Mouse (Mus musculus) limb, embryonic 13.5 days (tissue): ENCODE results near the gene Opn3. TPM values are rescaled to one million over a fixed set of nuclear protein-coding genes. Genes with fewer than 3 reads are reported as not detected.

Experiments used
- ATAC-seq: fragments of 200-750 bp; cut with Nextera tagmentation; 2 replicates; pipeline ENCODE4 v1.8.0; 2017; ENCODE audit warnings: low read depth, moderate number of reproducible peaks, moderate TSS enrichment; ENCODE audit not compliant: low FRiP score
- H3K27ac ChIP-seq: fragments of 300-500 bp; sonication (generic); 2 replicates; pipeline ENCODE4 v1.5.1; 2015; ENCODE audit warnings: inconsistent platforms, mild to moderate bottlenecking, moderate library complexity
- H3K27me3 ChIP-seq: fragments of 300-500 bp; sonication (generic); 2 replicates; pipeline ENCODE4 v1.6.1; 2015; ENCODE audit warnings: mild to moderate bottlenecking, inconsistent platforms
- H3K36me3 ChIP-seq: fragments of 300-500 bp; sonication (generic); 2 replicates; pipeline ENCODE4 v1.6.1; 2015; ENCODE audit warnings: inconsistent platforms, mild to moderate bottlenecking, moderate library complexity
- H3K4me1 ChIP-seq: fragments of 300-500 bp; sonication (generic); 2 replicates; pipeline ENCODE4 v1.6.1; 2015; ENCODE audit warnings: inconsistent platforms
- H3K4me2 ChIP-seq: fragments of 300-500 bp; sonication (generic); replicated peaks from 2 replicates; pipeline ENCODE4 v1.6.1; 2015; ENCODE audit warnings: inconsistent platforms, mild to moderate bottlenecking, moderate library complexity
- H3K4me3 ChIP-seq: fragments of 300-500 bp; sonication (generic); 2 replicates; pipeline ENCODE4 v1.5.1; 2015; ENCODE audit warnings: moderate library complexity, mild to moderate bottlenecking, inconsistent platforms
- H3K9ac ChIP-seq: fragments of 300-500 bp; sonication (generic); 2 replicates; pipeline ENCODE4 v1.6.1; 2015; ENCODE audit warnings: mild to moderate bottlenecking, inconsistent platforms
- H3K9me3 ChIP-seq: fragments of 300-500 bp; sonication (generic); 2 replicates; pipeline ENCODE4 v1.6.1; 2016; ENCODE audit warnings: inconsistent platforms
- WGBS: fragments of 180-500 bp; shearing (Covaris S2); methylation state at CpG from one replicate; pipeline ENCODE4 v1.1.7; 2015; 5-methylcytosine and 5-hydroxymethylcytosine counted together
- polyA plus RNA-seq: library from polyadenylated mRNA; unstranded; fragments of >200 nt; fragmentation: Nextera tagmentation; extraction: Ambion mirVana; gene quantifications from 2 replicates; pipeline ENCODE4 v1.2.1, GENCODE M21; 2015

The Opn3 gene
- 5.8 and 6.3 TPM in 2 replicates for polyA plus RNA-seq

DNA sequence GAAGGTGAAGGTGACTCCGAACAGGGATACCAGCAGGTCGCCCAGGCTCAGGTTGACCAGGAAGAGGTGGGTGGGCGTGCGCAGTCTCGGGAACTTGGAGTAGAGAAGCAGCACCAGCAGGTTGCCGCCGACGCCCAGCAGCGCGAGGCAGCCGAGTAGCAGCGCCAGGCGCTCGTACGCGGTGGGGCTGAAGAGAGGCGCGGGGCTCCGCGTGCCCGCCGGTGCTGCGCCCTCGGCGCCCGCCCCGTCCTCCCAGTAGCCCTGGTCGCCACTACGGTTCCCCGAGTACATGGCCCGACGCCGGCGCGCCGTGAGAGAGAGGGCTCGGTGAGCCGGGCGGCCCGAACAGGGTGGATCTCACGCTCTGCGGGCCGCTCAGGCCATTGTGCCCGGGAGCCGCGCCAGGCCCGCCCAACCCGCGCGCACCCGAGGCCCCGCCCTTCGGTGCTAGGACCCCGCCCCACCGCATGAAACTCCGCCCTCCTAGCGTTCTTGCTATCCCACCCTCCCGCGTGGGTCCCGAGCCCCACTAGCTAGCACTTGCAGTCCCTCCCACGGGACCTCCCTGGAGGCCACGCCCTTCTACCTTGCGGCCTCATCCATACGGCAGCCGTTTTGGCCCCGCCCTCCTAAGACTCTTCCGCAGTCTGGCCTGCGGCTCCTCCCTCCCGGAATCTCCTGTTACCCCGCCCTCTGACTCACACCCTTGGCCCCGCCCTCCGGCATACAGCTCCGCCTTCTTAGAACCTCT lies at the start of gene Opn3, which contains the start of gene Chml:
Gene Opn3, minus strand, starts transcription at position 531 of the 751 bp plus-strand sequence.
Gene Chml, minus strand, starts transcription at position 656 of the 751 bp plus-strand sequence.
- ATAC-seq: peak; percentile 98
- Histone ChIP-seq H3K27me3 (no peaks in the 10 kb centered on the region), H3K36me3 (peaks cover 9% of the 10 kb centered on the region), H3K4me3 (peak within 1 kb of the TSS; percentile 76), H3K9me3 (no peaks in the 10 kb centered on the region), H3K4me1 (peaks cover 14% of the 10 kb centered on the region), H3K4me2 (peak within 1 kb of the TSS; percentile 85), H3K27ac (peak within 1 kb of the TSS; percentile 76), H3K9ac (peak within 1 kb of the TSS; percentile 84)
- WGBS: under 1% methylated on average over 55 of the region's 73 CpGs

DNA sequence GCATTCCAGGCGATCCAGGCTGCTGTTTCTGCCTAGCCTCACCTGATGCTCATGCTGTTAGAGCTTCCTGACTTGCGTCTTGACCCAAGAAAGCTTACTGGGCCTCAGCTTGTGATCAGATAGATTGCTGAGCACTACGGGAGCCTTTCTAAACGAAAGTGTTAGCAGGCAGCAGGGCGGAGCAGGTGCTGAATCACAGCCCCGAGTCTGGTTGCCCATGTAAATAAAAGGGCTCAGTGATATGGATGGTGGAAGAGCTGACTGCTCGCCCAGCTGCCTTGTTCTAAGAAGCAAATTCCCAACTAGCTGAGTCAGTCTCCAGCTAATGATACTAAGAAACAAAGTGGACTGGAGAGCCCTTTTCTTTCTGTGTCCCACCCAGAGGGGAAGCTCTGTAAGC lies 33.2 kb upstream of the Opn3 start:
- no peak overlapping the region for H3K27ac ChIP-seq
- no peaks in the 10 kb centered on the region for H3K9me3 ChIP-seq
- H3K4me1 ChIP-seq: 0 out of 2 replicates have a peak, but pooled peaks cover 3% of the 10 kb centered on the region
- H3K4me2 ChIP-seq: no peak overlapping the region
- no peak overlapping the region for H3K4me3 ChIP-seq
- H3K9ac ChIP-seq: no peak overlapping the region
- H3K27me3 ChIP-seq: no peaks in the 10 kb centered on the region
- WGBS: 35% methylated on average over 7 of the region's 7 CpGs
- H3K36me3 ChIP-seq: no peaks in the 10 kb centered on the region
- no peak for ATAC-seq

DNA sequence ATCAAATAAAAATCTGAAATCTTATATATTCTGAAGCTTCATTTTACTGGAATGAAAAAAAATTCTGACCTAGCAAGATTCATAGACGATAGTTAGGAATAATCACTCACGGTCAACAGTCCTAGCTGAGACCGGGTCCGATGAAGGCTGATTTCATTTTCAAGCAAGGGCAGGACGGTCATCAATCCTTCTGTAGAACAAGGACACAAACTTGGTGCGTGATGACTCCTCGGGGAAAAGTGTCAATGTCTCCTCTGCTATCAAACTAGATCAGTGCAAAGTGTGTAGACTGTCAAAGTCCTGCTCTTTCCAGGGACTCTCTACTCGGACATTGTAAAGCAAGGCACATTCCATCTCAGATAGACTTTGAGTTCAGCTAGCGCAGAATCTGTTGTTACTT lies 24.3 kb upstream of the Opn3 start:
- Histone ChIP-seq H3K9me3 (no peaks in the 10 kb centered on the region), H3K27ac (no peak overlapping the region), H3K27me3 (no peaks in the 10 kb centered on the region), H3K4me3 (no peak overlapping the region), H3K36me3 (no peaks in the 10 kb centered on the region), H3K4me2 (no peak overlapping the region), H3K9ac (no peak overlapping the region), H3K4me1 (no peaks in the 10 kb centered on the region)
- no peak for ATAC-seq
- WGBS: 90% methylated on average over 9 of the region's 9 CpGs

GRCm38 (mm10) chr1:175712338-175712909 lies 19.8 kb upstream of the Opn3 start:
- H3K4me2 ChIP-seq: no peak overlapping the region
- no peaks in the 10 kb centered on the region for H3K36me3 ChIP-seq
- no peaks in the 10 kb centered on the region for H3K4me1 ChIP-seq
- no peaks in the 10 kb centered on the region for H3K9me3 ChIP-seq
- no peak overlapping the region for H3K4me3 ChIP-seq
- ATAC-seq: no peak
- 74% methylated on average over 11 of the region's 11 CpGs for WGBS
- H3K27me3 ChIP-seq: no peaks in the 10 kb centered on the region
- no peak overlapping the region for H3K27ac ChIP-seq
- H3K9ac ChIP-seq: no peak overlapping the region

DNA sequence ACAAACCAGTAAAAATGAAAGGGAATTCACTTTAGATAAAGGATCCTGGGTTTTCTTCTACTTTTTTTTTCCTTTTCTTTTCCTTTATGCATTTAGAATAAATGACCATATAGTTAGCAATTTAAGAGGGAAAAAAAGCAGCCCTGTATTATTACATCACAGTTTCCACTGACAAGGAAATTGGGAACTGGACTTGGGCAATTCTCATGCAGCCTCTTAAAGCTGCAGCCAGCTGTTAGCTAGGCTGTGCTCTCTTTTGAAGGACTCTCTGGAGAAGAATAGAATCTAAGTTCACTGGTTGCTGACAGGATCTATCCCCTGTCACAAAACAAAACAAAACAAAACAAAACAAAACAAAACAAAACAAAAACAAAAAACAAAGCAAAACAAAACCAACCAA lies 15.4 kb upstream of the Opn3 start:
- 0 out of 2 replicates have a peak, but pooled peaks have one; percentile 36 for ATAC-seq
- H3K9me3 ChIP-seq: no peaks in the 10 kb centered on the region
- no peaks in the 10 kb centered on the region for H3K36me3 ChIP-seq
- H3K4me2 ChIP-seq: no peak overlapping the region
- H3K27me3 ChIP-seq: no peaks in the 10 kb centered on the region
- H3K4me1 ChIP-seq: no peaks in the 10 kb centered on the region
- no peak overlapping the region for H3K27ac ChIP-seq
- no peak overlapping the region for H3K9ac ChIP-seq
- no peak overlapping the region for H3K4me3 ChIP-seq

DNA sequence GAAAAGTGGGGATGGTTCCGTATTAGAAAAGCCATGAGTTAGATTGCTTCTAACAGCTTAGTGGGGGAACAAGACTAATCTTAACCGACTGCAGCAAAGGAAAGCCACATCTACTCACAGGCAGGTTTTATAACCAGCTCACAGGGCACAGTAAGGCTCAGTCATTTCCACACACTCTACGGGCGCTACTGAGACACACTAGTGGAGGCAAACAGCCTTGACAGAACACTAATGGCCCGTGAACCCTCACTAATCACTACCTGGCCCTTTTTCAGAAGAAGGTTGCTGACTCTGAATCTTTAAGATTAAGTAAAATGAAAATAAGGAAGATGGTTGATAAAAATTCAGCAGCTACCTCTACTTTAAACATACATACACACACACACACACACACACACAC lies 15.0 kb upstream of the Opn3 start:
- Histone ChIP-seq H3K27ac (no peak overlapping the region), H3K27me3 (no peaks in the 10 kb centered on the region), H3K36me3 (no peaks in the 10 kb centered on the region), H3K4me1 (no peaks in the 10 kb centered on the region), H3K4me3 (no peak overlapping the region), H3K9me3 (no peaks in the 10 kb centered on the region), H3K4me2 (no peak overlapping the region), H3K9ac (no peak overlapping the region)
- ATAC-seq: no peak
- 44% methylated on average over 5 of the region's 5 CpGs for WGBS

- Histone ChIP-seq H3K4me1 (no peaks in the 10 kb centered on the region), H3K4me3 (no peak overlapping the region), H3K9ac (no peak overlapping the region), H3K27me3 (no peaks in the 10 kb centered on the region), H3K9me3 (no peaks in the 10 kb centered on the region), H3K36me3 (no peaks in the 10 kb centered on the region), H3K27ac (no peak overlapping the region), H3K4me2 (no peak overlapping the region)
- no peak for ATAC-seq
- WGBS: 68% methylated on average over 4 of the region's 4 CpGs
Observed at GRCm38 (mm10) chr1:175701145-175701544, 8.6 kb upstream of the Opn3 start.

GRCm38 (mm10) chr1:175699796-175700195 lies 7.2 kb upstream of the Opn3 start:
- Histone ChIP-seq H3K4me1 (no peaks in the 10 kb centered on the region), H3K9ac (no peak overlapping the region), H3K4me3 (no peak overlapping the region), H3K4me2 (no peak overlapping the region), H3K27ac (no peak overlapping the region), H3K27me3 (no peaks in the 10 kb centered on the region), H3K36me3 (no peaks in the 10 kb centered on the region), H3K9me3 (no peaks in the 10 kb centered on the region)
- peak; percentile 24; the same call in 1 of the 2 replicates for ATAC-seq
- 21% methylated on average over 4 of the region's 4 CpGs for WGBS

DNA sequence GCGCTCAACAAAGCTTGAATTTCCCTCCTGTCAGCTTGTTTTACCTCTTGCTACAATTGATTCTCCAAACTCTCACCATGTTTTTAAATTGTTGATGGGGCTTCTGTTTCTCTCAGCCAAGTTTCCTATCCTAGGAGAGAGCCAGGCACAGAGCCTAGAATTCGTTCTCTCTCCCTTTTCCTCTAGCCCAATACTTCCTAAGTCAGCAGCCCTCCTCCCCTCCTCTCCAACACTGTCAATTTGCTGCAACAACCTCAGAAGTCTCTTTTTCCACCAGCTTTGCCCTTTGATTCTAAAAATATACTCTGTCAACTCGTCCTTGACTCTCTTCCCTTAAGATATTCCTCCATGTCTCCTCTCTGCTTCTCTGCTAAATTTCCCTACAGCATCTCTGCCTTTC lies 6.8 kb upstream of the Opn3 start:
- Histone ChIP-seq H3K4me1 (no peaks in the 10 kb centered on the region), H3K27me3 (no peaks in the 10 kb centered on the region), H3K27ac (no peak overlapping the region), H3K36me3 (no peaks in the 10 kb centered on the region), H3K4me2 (no peak overlapping the region), H3K9ac (no peak overlapping the region), H3K4me3 (no peak overlapping the region), H3K9me3 (no peaks in the 10 kb centered on the region)
- no peak for ATAC-seq
- 55% methylated on average over 3 of the region's 3 CpGs for WGBS

- Histone ChIP-seq H3K4me3 (no peak within 1 kb of the TSS), H3K9ac (no peak within 1 kb of the TSS), H3K36me3 (no peaks in the 10 kb centered on the region), H3K27ac (no peak within 1 kb of the TSS), H3K4me2 (no peak within 1 kb of the TSS), H3K27me3 (no peaks in the 10 kb centered on the region), H3K9me3 (no peaks in the 10 kb centered on the region), H3K4me1 (no peaks in the 10 kb centered on the region)
- 86% methylated on average over 1 of the region's 1 CpGs for WGBS
- no peak for ATAC-seq
Observed at GRCm38 (mm10) chr1:175698293-175698692, 5.7 kb upstream of the Opn3 start, which contains the start of gene Wdr64. Wdr64 (plus strand) TSS chr1:175698593.

- Histone ChIP-seq H3K4me2 (peak overlapping the region; percentile 63), H3K36me3 (no peaks in the 10 kb centered on the region), H3K4me1 (peaks cover 14% of the 10 kb centered on the region), H3K27ac (no peak overlapping the region), H3K9ac (peak overlapping the region; percentile 51; the same call in 1 of the 2 replicates), H3K4me3 (peak overlapping the region; percentile 76), H3K9me3 (no peaks in the 10 kb centered on the region), H3K27me3 (no peaks in the 10 kb centered on the region)
- ATAC-seq: no peak
- WGBS: 39% methylated on average over 12 of the region's 12 CpGs
Observed at GRCm38 (mm10) chr1:175693429-175693960, 919 bp upstream of the Opn3 start.

- no peak overlapping the region for H3K27ac ChIP-seq
- ATAC-seq: no peak
- H3K9ac ChIP-seq: peak overlapping the region; percentile 51; the same call in 1 of the 2 replicates
Observed at GRCm38 (mm10) chr1:175692997-175693361, 403 bp upstream of the Opn3 start.

More at GRCm38 (mm10) chr1:175692997-175693361, 403 bp upstream of the Opn3 start:
- Histone ChIP-seq H3K9me3 (no peaks in the 10 kb centered on the region), H3K36me3 (peaks cover 4% of the 10 kb centered on the region), H3K27me3 (no peaks in the 10 kb centered on the region), H3K4me1 (peaks cover 14% of the 10 kb centered on the region), H3K4me3 (peak overlapping the region; percentile 76), H3K4me2 (peak overlapping the region; percentile 63)
- 1% methylated on average over 17 of the region's 17 CpGs for WGBS
